Mouse (Mus musculus): ENCODE results near the gene Sept10. TPM values are rescaled to one million over a fixed set of nuclear protein-coding genes. Genes with fewer than 3 reads are reported as not detected.

Sept10 gene
- polyA plus RNA-seq, 2 experiments = 40.1 to 48.8 TPM

- Histone ChIP-seq H3K27ac (replicated peaks; ENCODE audit: low read depth, low read length) (no peak overlapping the region), H3K27me3 (ENCODE audit: control insufficient read depth, insufficient read depth, low read length) (no peaks in the 10 kb centered on the region), H3K9ac (ENCODE audit: low read depth, low read length, severe bottlenecking) (no peak overlapping the region), H3K9me3 (ENCODE audit: control insufficient read depth, low read length) (no peaks in the 10 kb centered on the region), H3K4me3 (replicated peaks; ENCODE audit: low read length) (no peak overlapping the region), H3K4me2 (replicated peaks; ENCODE audit: low read depth, low read length, severe bottlenecking) (no peak overlapping the region), H3K36me3 (ENCODE audit: control insufficient read depth, insufficient read depth, low read length) (no peaks in the 10 kb centered on the region), H3K4me1 (ENCODE audit: control insufficient read depth, insufficient read depth, low read length) (peaks cover 20% of the 10 kb centered on the region)
- DNase-seq (ENCODE audit: low spot score) (no peak), ATAC-seq (ENCODE audit: low FRiP score, low read depth) (no peak)
- no peak for TF ChIP-seq POLR2A (IDR thresholded peaks at IDR 0.05; ENCODE audit: borderline replicate concordance, extremely low read depth, insufficient read depth, insufficient read length)
- WGBS = 44% methylated on average over 4 of the region's 4 CpGs
Measured at GRCm38 (mm10) chr10:59265674-59266073, 44.0 kb upstream of the Sept10 start.

DNA sequence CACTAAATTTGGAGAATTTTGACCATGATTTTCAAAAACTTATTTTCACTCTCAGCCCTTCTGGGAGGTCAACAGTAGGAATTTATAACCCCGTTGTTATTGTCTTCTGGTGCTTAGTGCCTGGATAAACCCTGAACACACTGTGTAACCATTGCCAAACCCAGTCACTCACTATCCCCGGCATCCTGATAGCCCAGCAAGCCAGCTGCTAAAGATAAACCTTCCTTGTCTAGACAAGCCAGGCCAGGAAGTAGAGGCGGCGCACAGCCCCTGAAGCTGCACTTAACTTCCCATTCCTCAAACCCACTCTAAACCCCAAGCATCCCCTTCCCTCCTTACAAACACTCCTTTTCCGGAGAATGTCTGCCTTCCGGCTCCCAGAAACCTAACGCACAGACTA, 43.4 kb upstream of the Sept10 start:
- H3K27ac ChIP-seq (replicated peaks; ENCODE audit: low read depth, low read length) = no peak overlapping the region
- ATAC-seq (ENCODE audit: low FRiP score, low read depth) (no peak), DNase-seq (ENCODE audit: low spot score) (no peak)
- H3K4me3 ChIP-seq (replicated peaks; ENCODE audit: low read length) = no peak overlapping the region
- no peaks in the 10 kb centered on the region for H3K36me3 ChIP-seq (ENCODE audit: control insufficient read depth, insufficient read depth, low read length)
- no peak overlapping the region for H3K4me2 ChIP-seq (replicated peaks; ENCODE audit: low read depth, low read length, severe bottlenecking)
- peaks cover 22% of the 10 kb centered on the region for H3K4me1 ChIP-seq (ENCODE audit: control insufficient read depth, insufficient read depth, low read length)
- H3K9ac ChIP-seq (ENCODE audit: low read depth, low read length, severe bottlenecking) = no peak overlapping the region
- TF ChIP-seq POLR2A (IDR thresholded peaks at IDR 0.05; ENCODE audit: borderline replicate concordance, extremely low read depth, insufficient read depth, insufficient read length) = no peak
- WGBS = 59% methylated on average over 7 of the region's 7 CpGs
- no peaks in the 10 kb centered on the region for H3K27me3 ChIP-seq (ENCODE audit: control insufficient read depth, insufficient read depth, low read length)
- no peaks in the 10 kb centered on the region for H3K9me3 ChIP-seq (ENCODE audit: control insufficient read depth, low read length)

- 72% methylated on average over 7 of the region's 7 CpGs for WGBS
- Histone ChIP-seq H3K27me3 (ENCODE audit: control insufficient read depth, insufficient read depth, low read length) (no peaks in the 10 kb centered on the region), H3K4me3 (replicated peaks; ENCODE audit: low read length) (no peak overlapping the region), H3K9ac (ENCODE audit: low read depth, low read length, severe bottlenecking) (no peak overlapping the region), H3K9me3 (ENCODE audit: control insufficient read depth, low read length) (no peaks in the 10 kb centered on the region), H3K27ac (replicated peaks; ENCODE audit: low read depth, low read length) (no peak overlapping the region), H3K4me1 (ENCODE audit: control insufficient read depth, insufficient read depth, low read length) (peaks cover 26% of the 10 kb centered on the region), H3K36me3 (ENCODE audit: control insufficient read depth, insufficient read depth, low read length) (no peaks in the 10 kb centered on the region), H3K4me2 (replicated peaks; ENCODE audit: low read depth, low read length, severe bottlenecking) (no peak overlapping the region)
- ATAC-seq (ENCODE audit: low FRiP score, low read depth) (no peak), DNase-seq (ENCODE audit: low spot score) (no peak)
- no peak for TF ChIP-seq POLR2A (IDR thresholded peaks at IDR 0.05; ENCODE audit: borderline replicate concordance, extremely low read depth, insufficient read depth, insufficient read length)
Measured at GRCm38 (mm10) chr10:59262979-59263378, 41.3 kb upstream of the Sept10 start.

- DNase-seq (ENCODE audit: low spot score) = no peak
- Histone ChIP-seq H3K4me3 (replicated peaks; ENCODE audit: low read length) (no peak overlapping the region), H3K36me3 (ENCODE audit: control insufficient read depth, insufficient read depth, low read length) (no peaks in the 10 kb centered on the region), H3K27me3 (ENCODE audit: control insufficient read depth, insufficient read depth, low read length) (no peaks in the 10 kb centered on the region), H3K9me3 (ENCODE audit: control insufficient read depth, low read length) (no peaks in the 10 kb centered on the region), H3K9ac (ENCODE audit: low read depth, low read length, severe bottlenecking) (no peak overlapping the region), H3K4me2 (replicated peaks; ENCODE audit: low read depth, low read length, severe bottlenecking) (no peak overlapping the region), H3K4me1 (ENCODE audit: control insufficient read depth, insufficient read depth, low read length) (peaks cover 19% of the 10 kb centered on the region), H3K27ac (replicated peaks; ENCODE audit: low read depth, low read length) (no peak overlapping the region)
- no peak for TF ChIP-seq POLR2A (IDR thresholded peaks at IDR 0.05; ENCODE audit: borderline replicate concordance, extremely low read depth, insufficient read depth, insufficient read length)
- WGBS = 43% methylated on average over 1 of the region's 1 CpGs
- no peak for ATAC-seq (ENCODE audit: low FRiP score, low read depth)
Measured at GRCm38 (mm10) chr10:59262021-59262420, 40.4 kb upstream of the Sept10 start.

DNA sequence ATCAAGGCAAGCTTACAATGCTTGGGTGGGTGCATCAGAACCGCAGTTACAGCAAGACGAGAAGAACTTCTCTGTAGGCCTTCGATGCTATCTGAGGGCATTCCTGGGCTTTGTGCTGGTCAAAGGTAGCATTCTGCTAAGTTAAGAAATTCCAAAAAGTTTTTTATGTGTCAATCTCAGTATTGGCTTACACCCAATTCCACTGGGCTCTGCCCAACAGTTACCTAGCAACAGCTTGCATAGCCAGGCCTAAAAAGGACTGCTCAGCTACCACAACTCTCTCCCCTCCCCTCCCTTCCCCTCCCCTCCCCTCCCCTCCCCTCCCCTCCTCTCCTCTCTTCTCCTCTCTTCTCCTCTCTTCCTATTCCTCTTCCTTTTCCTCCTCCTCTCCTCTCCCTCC, 40.0 kb upstream of the Sept10 start:
- no peak overlapping the region for H3K9ac ChIP-seq (ENCODE audit: low read depth, low read length, severe bottlenecking)
- no peaks in the 10 kb centered on the region for H3K36me3 ChIP-seq (ENCODE audit: control insufficient read depth, insufficient read depth, low read length)
- no peaks in the 10 kb centered on the region for H3K27me3 ChIP-seq (ENCODE audit: control insufficient read depth, insufficient read depth, low read length)
- no peak overlapping the region for H3K27ac ChIP-seq (replicated peaks; ENCODE audit: low read depth, low read length)
- ATAC-seq (ENCODE audit: low FRiP score, low read depth) (no peak), DNase-seq (ENCODE audit: low spot score) (no peak)
- no peak overlapping the region for H3K4me3 ChIP-seq (replicated peaks; ENCODE audit: low read length)
- H3K4me1 ChIP-seq (ENCODE audit: control insufficient read depth, insufficient read depth, low read length) = peaks cover 19% of the 10 kb centered on the region
- no peak overlapping the region for H3K4me2 ChIP-seq (replicated peaks; ENCODE audit: low read depth, low read length, severe bottlenecking)
- no peak for TF ChIP-seq POLR2A (IDR thresholded peaks at IDR 0.05; ENCODE audit: borderline replicate concordance, extremely low read depth, insufficient read depth, insufficient read length)
- H3K9me3 ChIP-seq (ENCODE audit: control insufficient read depth, low read length) = no peaks in the 10 kb centered on the region
- WGBS = 89% methylated on average over 3 of the region's 3 CpGs

DNA sequence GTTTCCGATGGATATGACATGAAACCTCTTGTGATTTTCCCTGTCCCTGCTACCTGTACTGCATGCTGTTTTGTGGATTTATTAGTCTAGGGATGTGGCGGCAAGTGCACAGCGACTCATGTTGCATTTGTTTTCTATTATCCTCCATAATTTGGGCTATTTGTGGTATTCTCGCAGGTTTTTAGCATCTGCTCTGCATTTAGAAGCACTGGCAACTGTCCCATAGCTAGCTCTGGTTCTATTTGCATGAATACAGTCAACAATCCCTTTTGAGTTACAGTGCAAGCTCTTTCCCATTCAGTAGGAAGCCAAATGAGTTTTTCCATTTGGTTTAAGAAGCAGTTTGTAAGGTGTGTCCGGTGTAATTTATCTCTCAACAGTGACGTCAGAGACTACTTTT, 37.9 kb upstream of the Sept10 start:
- WGBS = 47% methylated on average over 6 of the region's 6 CpGs
- no peaks in the 10 kb centered on the region for H3K36me3 ChIP-seq (ENCODE audit: control insufficient read depth, insufficient read depth, low read length)
- H3K4me1 ChIP-seq (ENCODE audit: control insufficient read depth, insufficient read depth, low read length) = peaks cover 15% of the 10 kb centered on the region
- H3K9ac ChIP-seq (ENCODE audit: low read depth, low read length, severe bottlenecking) = no peak overlapping the region
- H3K9me3 ChIP-seq (ENCODE audit: control insufficient read depth, low read length) = no peaks in the 10 kb centered on the region
- H3K4me2 ChIP-seq (replicated peaks; ENCODE audit: low read depth, low read length, severe bottlenecking) = no peak overlapping the region
- peak; percentile 82 for DNase-seq (ENCODE audit: low spot score)
- no peak overlapping the region for H3K27ac ChIP-seq (replicated peaks; ENCODE audit: low read depth, low read length)
- no peak overlapping the region for H3K4me3 ChIP-seq (replicated peaks; ENCODE audit: low read length)
- H3K27me3 ChIP-seq (ENCODE audit: control insufficient read depth, insufficient read depth, low read length) = no peaks in the 10 kb centered on the region
- ATAC-seq (ENCODE audit: low FRiP score, low read depth) = peak; percentile 41; the same call in 1 of the 2 replicates
- TF ChIP-seq POLR2A (IDR thresholded peaks at IDR 0.05; ENCODE audit: borderline replicate concordance, extremely low read depth, insufficient read depth, insufficient read length) = no peak
